Mouse (Mus musculus): ENCODE measurements around the gene Fam3c.

Fam3c gene

GRCm38 (mm10) chr6:22356086-22356507 is at the start of gene Fam3c:
TSS of gene Fam3c (minus strand) at chr6:22356243.
- peak; percentile 92 for DNase-seq

GRCm38 (mm10) chr6:22405021-22405420 is 49.0 kb upstream of the Fam3c start:
- DNase-seq = no peak

GRCm38 (mm10) chr6:22403736-22404135 is 47.7 kb upstream of the Fam3c start:
- no peak for DNase-seq

DNA sequence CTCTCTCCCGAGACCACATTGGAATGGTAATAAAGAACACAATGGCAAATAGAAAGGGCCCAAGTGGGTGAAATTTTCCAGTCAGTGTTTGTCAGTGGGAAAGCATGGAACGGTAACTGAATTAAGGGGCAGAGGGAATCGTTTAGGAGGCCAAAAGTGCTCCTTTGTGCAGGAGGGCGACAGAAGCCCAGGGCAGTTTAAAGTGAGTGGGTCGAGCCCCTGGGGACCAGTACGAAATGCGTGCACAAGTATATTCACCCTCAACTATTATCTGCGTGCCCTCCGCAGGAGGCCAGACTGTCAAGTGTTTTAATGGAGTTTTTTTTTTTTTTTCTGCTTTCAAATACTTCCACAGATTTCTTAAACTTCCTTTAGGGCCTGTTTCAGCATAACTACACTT is 47.3 kb upstream of the Fam3c start:
- no peak for DNase-seq

DNA sequence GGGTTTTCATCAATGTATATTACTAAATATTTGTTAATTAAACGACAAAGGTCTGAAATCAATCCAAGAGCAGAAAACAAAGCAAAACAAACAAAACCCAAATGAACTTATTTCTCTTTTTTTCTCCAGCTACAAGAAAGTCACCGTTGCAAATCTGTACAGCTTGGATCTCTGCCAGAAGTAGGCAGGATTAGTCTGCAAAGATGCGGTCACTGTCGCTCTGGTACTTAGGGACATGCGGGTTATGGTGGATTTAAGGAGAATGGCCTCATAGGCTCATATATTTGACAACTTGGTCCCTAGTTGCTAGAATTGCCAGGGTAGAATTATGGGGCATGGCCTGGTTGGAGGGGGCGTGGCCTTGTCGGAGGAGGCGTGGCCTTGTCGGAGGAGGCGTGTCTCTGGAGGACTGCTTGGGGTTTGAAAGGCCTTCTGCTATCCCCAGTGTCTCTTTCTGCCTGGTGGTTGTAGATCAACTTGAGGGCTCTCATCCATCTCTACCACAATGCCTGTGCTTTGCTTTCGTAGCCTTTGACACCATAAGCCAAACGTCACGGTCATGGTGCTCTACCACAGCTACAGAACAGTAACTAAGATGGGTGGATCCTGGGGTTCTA is 46.6 kb upstream of the Fam3c start:
- DNase-seq = no peak

- DNase-seq = no peak
Observed at GRCm38 (mm10) chr6:22402037-22402436, 46.0 kb upstream of the Fam3c start.

DNA sequence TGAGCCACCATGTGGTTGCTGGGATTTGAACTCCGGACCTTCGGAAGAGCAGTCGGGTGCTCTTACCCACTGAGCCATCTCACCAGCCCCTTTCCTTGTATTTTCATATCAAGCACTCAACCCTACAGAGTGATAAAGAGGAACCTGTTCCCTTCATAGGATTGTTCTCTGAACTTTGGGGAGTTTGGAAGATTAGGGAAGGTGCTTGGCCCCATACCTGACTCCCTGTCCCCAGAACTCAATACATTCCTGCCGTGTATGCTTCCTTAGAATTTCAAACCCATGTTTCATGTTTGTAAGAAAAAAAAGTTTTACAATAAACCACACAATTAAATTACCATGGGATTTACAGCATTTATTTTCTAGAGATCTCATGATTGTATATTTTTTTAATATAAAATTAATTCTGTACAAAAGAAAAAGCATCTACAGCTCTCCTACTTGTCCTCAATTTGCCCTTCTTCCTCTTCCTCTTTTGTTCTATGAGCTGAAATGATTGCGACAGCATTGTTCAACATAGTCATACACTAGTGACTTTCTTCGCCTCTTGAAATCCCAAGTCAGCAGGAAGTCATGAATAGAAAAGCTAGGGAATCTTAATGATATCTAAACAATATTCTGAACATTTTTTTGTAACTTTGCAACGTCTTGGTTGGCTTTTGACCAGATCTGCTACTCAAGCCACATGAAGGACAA is 42.2 kb upstream of the Fam3c start:
- no peak for DNase-seq

DNA sequence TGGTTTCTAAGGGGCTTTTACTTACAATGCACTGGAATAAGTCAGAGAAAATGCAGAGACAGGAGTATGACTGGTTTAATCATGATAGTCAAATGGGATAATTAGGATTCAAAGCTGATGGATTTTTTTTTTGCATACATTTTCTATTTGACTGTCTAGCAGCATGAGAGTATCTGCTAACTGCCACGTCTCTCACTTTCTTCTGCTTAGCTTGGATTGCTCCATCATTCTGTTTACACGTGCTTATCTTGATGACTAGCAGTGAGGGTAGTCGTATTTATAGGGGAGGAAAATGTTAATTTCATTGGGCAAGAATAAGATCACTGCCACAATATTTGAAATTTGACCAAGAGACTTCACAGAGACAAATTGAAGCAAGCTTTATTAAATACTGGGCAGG is 39.2 kb upstream of the Fam3c start:
- no peak for DNase-seq

DNA sequence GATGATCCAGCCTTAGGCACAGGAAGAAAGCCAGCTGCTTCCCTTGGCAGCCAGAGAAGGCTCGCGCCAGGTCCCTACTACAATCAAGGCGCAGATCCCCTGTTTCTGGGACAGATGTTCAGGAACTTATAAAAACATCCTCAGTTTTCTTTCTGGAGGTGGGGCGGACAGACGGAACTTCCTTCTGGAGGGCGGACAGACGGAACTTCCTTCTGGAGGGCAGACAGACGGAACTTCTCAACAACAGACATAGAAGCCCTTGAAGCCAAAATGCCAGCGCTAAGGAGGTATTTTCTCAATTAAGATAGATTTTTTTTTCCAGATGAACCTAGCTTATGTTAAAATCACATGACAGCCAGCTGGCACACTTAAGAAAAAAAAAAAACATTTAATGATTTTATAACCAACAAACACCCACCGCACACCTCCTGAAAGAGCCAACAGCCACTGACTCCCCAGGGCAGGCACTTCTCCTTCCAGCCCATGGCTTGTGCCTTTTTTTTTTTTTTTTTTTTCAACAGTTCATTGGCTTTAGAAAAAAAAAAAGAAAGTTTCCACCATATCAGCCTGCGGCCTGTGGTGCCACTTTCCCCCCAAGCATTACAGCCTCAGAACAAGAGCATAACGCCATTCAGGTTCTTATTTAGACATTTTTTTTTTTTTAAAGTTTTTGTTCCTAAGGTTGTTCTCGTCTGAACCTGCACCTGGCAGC is 34.8 kb upstream of the Fam3c start:
- no peak for DNase-seq

GRCm38 (mm10) chr6:22385254-22385870 is 29.3 kb upstream of the Fam3c start:
- DNase-seq = no peak

DNA sequence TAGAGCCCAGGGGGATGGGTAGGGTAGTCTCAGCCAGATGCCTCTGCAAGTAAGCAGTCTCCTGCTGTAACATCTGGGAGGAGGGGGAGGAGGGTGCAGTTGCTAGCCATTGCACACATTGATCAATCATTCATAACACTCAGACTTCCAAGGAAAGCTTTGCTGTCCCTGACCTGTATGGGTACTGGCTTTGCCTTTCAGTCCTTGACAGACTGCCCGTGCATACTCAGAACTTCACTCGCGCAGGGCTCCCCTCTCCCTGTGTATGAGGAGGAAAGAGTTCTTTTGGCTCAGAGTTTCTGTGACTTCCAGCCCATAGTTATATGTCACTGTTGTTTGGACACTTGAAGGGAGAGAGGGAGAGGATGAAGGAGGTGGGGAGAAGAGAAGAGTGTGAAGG is 24.2 kb upstream of the Fam3c start:
- no peak for DNase-seq

- no peak for DNase-seq
Observed at GRCm38 (mm10) chr6:22379831-22380230, 23.8 kb upstream of the Fam3c start.

GRCm38 (mm10) chr6:22378462-22378861 is 22.4 kb upstream of the Fam3c start:
- no peak for DNase-seq

GRCm38 (mm10) chr6:22374791-22375190 is 18.7 kb upstream of the Fam3c start:
- DNase-seq = no peak

DNA sequence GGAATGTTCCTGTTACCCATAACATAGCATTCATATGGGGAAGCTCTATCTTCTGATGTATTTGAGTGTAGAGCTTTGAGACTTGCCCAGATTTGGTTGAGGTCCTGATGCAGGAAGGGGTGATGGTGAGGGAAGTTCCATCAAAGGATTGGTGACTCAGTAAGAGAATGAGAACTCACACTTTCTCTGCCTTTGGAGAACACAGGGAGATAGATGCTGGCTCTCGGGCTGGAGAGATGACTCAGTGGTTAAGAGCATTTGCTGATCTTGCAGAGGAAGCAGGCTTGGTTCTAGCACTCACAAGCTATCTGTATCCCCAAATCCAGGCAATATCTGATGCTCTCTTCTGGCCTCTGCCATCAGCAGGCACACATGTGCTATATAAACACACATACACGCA is 17.4 kb upstream of the Fam3c start:
- peak; percentile 40 for DNase-seq

DNA sequence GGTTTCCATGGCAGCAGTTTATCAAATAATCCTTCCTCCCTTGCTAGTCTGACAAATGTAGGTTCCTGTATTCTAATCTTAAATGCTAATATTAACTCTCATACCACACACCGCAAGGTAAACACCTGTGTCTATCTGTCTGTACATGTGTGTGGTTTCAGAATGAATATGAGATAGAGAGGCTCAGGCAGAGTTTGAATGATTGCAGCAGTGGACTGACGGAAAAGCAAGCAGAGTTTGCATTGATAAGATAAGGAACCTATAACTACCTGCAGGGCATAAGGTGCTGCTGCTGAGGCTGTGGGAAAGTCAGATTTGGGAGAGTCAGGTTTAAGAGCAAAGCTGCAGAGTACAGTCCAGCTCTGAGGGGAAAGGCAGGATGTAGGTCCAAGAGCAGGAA is 10.9 kb upstream of the Fam3c start:
- no peak for DNase-seq

- DNase-seq = no peak
Observed at GRCm38 (mm10) chr6:22363590-22363989, 7.5 kb upstream of the Fam3c start.

DNA sequence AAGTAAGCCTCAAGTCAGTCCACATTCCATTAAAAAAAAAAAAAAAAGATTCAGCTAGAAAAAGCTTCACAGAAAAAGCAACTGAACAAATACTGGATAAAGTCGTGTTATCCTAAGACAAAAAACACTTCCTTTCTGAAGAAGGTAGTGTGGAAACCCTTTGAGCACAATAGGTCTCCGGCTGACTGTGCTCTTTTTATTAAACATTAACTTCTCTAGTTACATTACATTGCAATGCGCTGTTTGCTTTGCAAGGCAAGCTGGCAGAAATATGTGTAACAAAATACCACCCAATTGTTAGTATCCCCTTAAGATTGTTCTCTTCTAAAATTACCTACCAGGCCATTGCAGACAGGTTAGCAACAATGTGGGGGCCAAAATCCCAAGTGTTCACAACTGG is 5.9 kb upstream of the Fam3c start:
- no peak for DNase-seq

DNA sequence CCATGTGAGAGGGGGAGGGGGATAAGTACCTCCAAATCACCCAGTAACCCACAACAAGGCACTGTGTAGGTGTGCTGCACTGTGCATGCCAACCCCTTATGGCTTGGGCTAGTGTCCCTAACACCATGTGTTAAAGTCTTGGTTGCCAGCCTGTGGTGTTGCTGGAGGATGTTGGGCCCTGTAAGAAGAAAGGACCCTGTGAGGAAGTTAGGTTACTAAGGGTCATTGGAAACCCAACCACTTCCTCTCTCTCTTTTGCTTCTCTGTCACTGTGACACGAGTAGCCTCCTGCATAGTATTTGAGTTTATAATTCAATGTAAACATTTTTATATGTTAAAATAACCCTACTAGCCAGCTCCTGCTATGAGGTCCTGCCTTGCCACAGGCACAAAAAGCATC is 3.0 kb upstream of the Fam3c start:
- DNase-seq = no peak

GRCm38 (mm10) chr6:22357351-22357750 is 1.3 kb upstream of the Fam3c start:
- no peak for DNase-seq

- peak; percentile 17 for DNase-seq
Observed at GRCm38 (mm10) chr6:22355396-22356085, 502 bp downstream of the Fam3c start.

DNA sequence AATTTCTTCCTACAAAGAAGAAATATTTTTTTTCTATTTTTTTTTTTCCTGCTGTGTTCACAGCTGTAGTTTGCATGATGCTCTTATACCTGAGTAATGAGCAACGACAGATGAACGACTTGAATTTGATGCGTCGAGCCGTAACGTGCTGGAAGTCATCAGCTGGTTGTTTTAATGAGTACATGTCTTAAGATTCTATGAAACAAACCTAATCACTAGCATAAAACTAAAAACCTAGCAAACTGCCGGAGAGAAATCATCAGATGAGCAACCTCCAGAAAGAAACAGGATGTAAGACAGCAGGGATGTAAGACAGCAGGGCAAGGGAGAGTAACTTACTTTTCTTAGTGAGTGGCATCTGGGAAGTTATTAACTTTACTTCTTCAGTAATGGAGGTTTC is 1.4 kb downstream of the Fam3c start:
- DNase-seq = no peak

- no peak for DNase-seq
Observed at GRCm38 (mm10) chr6:22354031-22354430, 2.0 kb downstream of the Fam3c start.
